Mouse (Mus musculus): ENCODE data around the gene Plin4.
"Not testable (repeated sequence)": the region's sequence is repeated elsewhere in the genome, so short reads cannot be mapped to it uniquely, and the experiment has no call there.

Gene Plin4

GRCm38 (mm10) chr17:56102158-56102557, 7.4 kb downstream of the Plin4 start:
- DNase-seq (ENCODE audit: low read depth), result no peak

GRCm38 (mm10) chr17:56100811-56101210, 8.8 kb downstream of the Plin4 start:
- DNase-seq (ENCODE audit: low read depth), result no peak

- no peak for DNase-seq (ENCODE audit: low read depth)
These were observed 10.7 kb downstream of the Plin4 start for GRCm38 (mm10) chr17:56098711-56099572.

GRCm38 (mm10) chr17:56098180-56098579, 11.4 kb downstream of the Plin4 start:
- no peak for DNase-seq (ENCODE audit: low read depth)

- DNase-seq (ENCODE audit: low read depth), result no peak
These were observed 12.7 kb downstream of the Plin4 start for GRCm38 (mm10) chr17:56096883-56097282.

- no peak for DNase-seq (ENCODE audit: low read depth)
These were observed 16.8 kb downstream of the Plin4 start for GRCm38 (mm10) chr17:56092794-56093193.

- no peak for DNase-seq (ENCODE audit: low read depth)
These were observed 17.3 kb downstream of the Plin4 start for GRCm38 (mm10) chr17:56092312-56092711.

- DNase-seq (ENCODE audit: low read depth), result no peak
These were observed 28.6 kb downstream of the Plin4 start for GRCm38 (mm10) chr17:56080781-56081585.

GRCm38 (mm10) chr17:56079921-56080320, 29.7 kb downstream of the Plin4 start:
- DNase-seq (ENCODE audit: low read depth), result no peak

GRCm38 (mm10) chr17:56078880-56079795, 30.5 kb downstream of the Plin4 start, which contains the start of gene Hdgfl2:
Gene Hdgfl2 (plus strand): TSS chr17:56079634.
- peak; percentile 100 for DNase-seq (ENCODE audit: low read depth)

- DNase-seq (ENCODE audit: low read depth), result not testable (repeated sequence)
These were observed 31.2 kb downstream of the Plin4 start for GRCm38 (mm10) chr17:56078361-56078760.

GRCm38 (mm10) chr17:56077523-56077922, 32.1 kb downstream of the Plin4 start:
- DNase-seq (ENCODE audit: low read depth), result no peak

GRCm38 (mm10) chr17:56074827-56075208, 34.8 kb downstream of the Plin4 start, which contains the start of gene Ubxn6:
Gene Ubxn6 (minus strand): TSS chr17:56075028.
- DNase-seq (ENCODE audit: low read depth), result peak; percentile 92

GRCm38 (mm10) chr17:56074097-56074826, 35.3 kb downstream of the Plin4 start:
- DNase-seq (ENCODE audit: low read depth), result peak; percentile 83

GRCm38 (mm10) chr17:56072243-56072642, 37.4 kb downstream of the Plin4 start:
- no peak for DNase-seq (ENCODE audit: low read depth)

- no peak for DNase-seq (ENCODE audit: low read depth)
These were observed 38.5 kb downstream of the Plin4 start for GRCm38 (mm10) chr17:56071126-56071525.

GRCm38 (mm10) chr17:56069066-56069465, 40.5 kb downstream of the Plin4 start:
- DNase-seq (ENCODE audit: low read depth), result no peak

GRCm38 (mm10) chr17:56066451-56066850, 43.2 kb downstream of the Plin4 start:
- DNase-seq (ENCODE audit: low read depth), result no peak

- DNase-seq (ENCODE audit: low read depth), result not testable (repeated sequence)
These were observed 43.9 kb downstream of the Plin4 start for GRCm38 (mm10) chr17:56065715-56066114.

GRCm38 (mm10) chr17:56062081-56062480, 47.5 kb downstream of the Plin4 start:
- DNase-seq (ENCODE audit: low read depth), result no peak

Data from c-Kit-positive CD71-positive TER-119-negative erythroid progenitor cells, embryonic 14.5 days (primary cell).